Mouse (Mus musculus) left cerebral cortex, postnatal 36 days (tissue): ENCODE measurements around the gene Sec14l4. TPM values are rescaled to one million over a fixed set of nuclear protein-coding genes. Genes with fewer than 3 reads are reported as not detected.

ENCODE experiments used
- DNase-seq, 2 experiments: peaks; one replicate each; pipeline ENCODE4 v3.0.0; 2021 to 2022; ENCODE audit warnings: low spot score in 2 of 2, mixed read lengths in 1 of 2
- intact Hi-C: fragments of 180-260 bp; cut with DNase I; formaldehyde crosslinking; loops from one replicate; pipeline ENCODE4 v1.15.1; 2025
- total RNA-seq, 2 experiments: library from RNA; stranded (reverse); gene quantifications; 2 replicates each; pipeline ENCODE4 v1.2.3; 2021

The Sec14l4 gene
- total RNA-seq, 2 experiments from 2014 or later: not detected

GRCm38 (mm10) chr11:4023321-4023720, 7.9 kb upstream of the Sec14l4 start:
- no peak for DNase-seq
- intact Hi-C loops: no loop called here

- intact Hi-C loops: no loop called here
- DNase-seq: no peak
These were observed 4.2 kb upstream of the Sec14l4 start for GRCm38 (mm10) chr11:4027066-4027465.

GRCm38 (mm10) chr11:4027561-4028334, 3.5 kb upstream of the Sec14l4 start:
- peak; percentile 35 to 56 for DNase-seq

GRCm38 (mm10) chr11:4029343-4029742, 1.9 kb upstream of the Sec14l4 start:
- no peak for DNase-seq
- intact Hi-C loops: no loop called here

More at GRCm38 (mm10) chr11:4027561-4028334, 3.5 kb upstream of the Sec14l4 start:
- intact Hi-C loops: no loop called here

GRCm38 (mm10) chr11:4031961-4032360, 699 bp downstream of the Sec14l4 start:
- DNase-seq: no peak
- intact Hi-C loops: loop anchor here (5.0 kb wide), 1 partner anchor 715 kb away; the partner anchor contains the start of gene Cabp7

GRCm38 (mm10) chr11:4033471-4033870, 2.2 kb downstream of the Sec14l4 start:
- intact Hi-C loops: loop anchor here (5.0 kb wide), 1 partner anchor 714 kb away; the partner anchor contains the start of gene Cabp7
- no peak for DNase-seq

- intact Hi-C loops: loop anchor here (5.0 kb wide), 1 partner anchor 713 kb away; the partner anchor contains the start of gene Cabp7
- no peak for DNase-seq
These were observed 2.9 kb downstream of the Sec14l4 start for GRCm38 (mm10) chr11:4034169-4034568.

- intact Hi-C loops: no loop called here
- no peak for DNase-seq
These were observed 4.0 kb downstream of the Sec14l4 start for GRCm38 (mm10) chr11:4035116-4035892.

- DNase-seq: no peak
- intact Hi-C loops: no loop called here
These were observed 4.7 kb downstream of the Sec14l4 start for GRCm38 (mm10) chr11:4035916-4036315.

- no peak for DNase-seq
- intact Hi-C loops: no loop called here
These were observed 5.3 kb downstream of the Sec14l4 start for GRCm38 (mm10) chr11:4036365-4037084.

GRCm38 (mm10) chr11:4039951-4040350, 8.7 kb downstream of the Sec14l4 start:
- intact Hi-C loops: no loop called here
- DNase-seq: no peak

- intact Hi-C loops: no loop called here
- DNase-seq: no peak
These were observed 9.9 kb downstream of the Sec14l4 start for GRCm38 (mm10) chr11:4041123-4041625.

GRCm38 (mm10) chr11:4043081-4043480, 11.8 kb downstream of the Sec14l4 start:
- intact Hi-C loops: no loop called here
- DNase-seq: no peak

- intact Hi-C loops: no loop called here
- no peak for DNase-seq
These were observed 15.3 kb downstream of the Sec14l4 start for GRCm38 (mm10) chr11:4046526-4046925.

- DNase-seq: no peak
- intact Hi-C loops: no loop called here
These were observed 16.5 kb downstream of the Sec14l4 start for GRCm38 (mm10) chr11:4047766-4048165.

- DNase-seq: no peak
- intact Hi-C loops: no loop called here
These were observed 17.2 kb downstream of the Sec14l4 start for GRCm38 (mm10) chr11:4048438-4048837.

GRCm38 (mm10) chr11:4053586-4053985, 22.3 kb downstream of the Sec14l4 start:
- DNase-seq: peak; percentile 42 to 66
- intact Hi-C loops: loop anchor here (1.0 to 5.0 kb wide), 2 partner anchors 30 to 69 kb away; partner anchors contain the start of gene Sec14l2

GRCm38 (mm10) chr11:4060866-4061575, 29.8 kb downstream of the Sec14l4 start:
- DNase-seq: peak in 1 of 2 experiments; percentile 11
- intact Hi-C loops: no loop called here

- intact Hi-C loops: no loop called here
- DNase-seq: no peak
These were observed 31.3 kb downstream of the Sec14l4 start for GRCm38 (mm10) chr11:4062523-4062922.
